16 mouse cellular contexts compared by ENCODE assay signal in genomic region chr3:123585790-123586189, GRCm38 (mm10).
"Had no signal": no experiment of that assay in that cellular context is flagged by ENCODE, and none has a peak within 500 bp of the region (broad histone marks: within the 10 kb centered on the region; RNA-seq: fewer than 3 reads in every experiment).

No protein-coding gene starts in this region.

- H3K36me3 ChIP-seq: neural tube, embryonic 13.5 days; stomach, embryonic 15.5 days had no signal

- H3K4me3 ChIP-seq: neural tube, embryonic 13.5 days; neural tube, embryonic 15.5 days; stomach, embryonic 15.5 days had no signal

- H3K9ac ChIP-seq: neural tube, embryonic 13.5 days; neural tube, embryonic 15.5 days; stomach, embryonic 15.5 days had no signal

- H3K4me1 ChIP-seq: neural tube, embryonic 13.5 days; neural tube, embryonic 15.5 days; stomach, embryonic 15.5 days had no signal

- H3K27me3 ChIP-seq: neural tube, embryonic 13.5 days; neural tube, embryonic 15.5 days; stomach, embryonic 15.5 days had no signal

- H3K9me3 ChIP-seq: neural tube, embryonic 13.5 days; neural tube, embryonic 15.5 days; stomach, embryonic 15.5 days had no signal

- H3K27ac ChIP-seq: neural tube, embryonic 13.5 days; neural tube, embryonic 15.5 days; stomach, embryonic 15.5 days; stomach, postnatal 0 days had no signal

- DNase-seq: retina, postnatal 1 day; right cerebral cortex, adult 18-20 months; right cerebral cortex, postnatal 14 days; right cerebral cortex, postnatal 25 days; right cerebral cortex, postnatal 4 days; spleen, adult 18-20 months; thymus, adult 18-20 months; thymus, adult 2 months; thymus, postnatal 14 days; thymus, postnatal 25 days; thymus, postnatal 36 days; thymus, postnatal 4 days had no signal

- H3K4me2 ChIP-seq: neural tube, embryonic 13.5 days; neural tube, embryonic 15.5 days; stomach, embryonic 15.5 days had no signal
